Mouse (Mus musculus) skeletal muscle tissue, adult 2 months (tissue): ENCODE results near the gene H2al1i.
"Not testable (repeated sequence)": the region's sequence is repeated elsewhere in the genome, so short reads cannot be mapped to it uniquely, and the experiment has no call there.

ENCODE experiments used
- DNase-seq: peaks from one replicate; pipeline ENCODE4 v3.0.0-alpha.2; 2012; ENCODE audit warnings: low read depth, low spot score

Gene H2al1i

DNA sequence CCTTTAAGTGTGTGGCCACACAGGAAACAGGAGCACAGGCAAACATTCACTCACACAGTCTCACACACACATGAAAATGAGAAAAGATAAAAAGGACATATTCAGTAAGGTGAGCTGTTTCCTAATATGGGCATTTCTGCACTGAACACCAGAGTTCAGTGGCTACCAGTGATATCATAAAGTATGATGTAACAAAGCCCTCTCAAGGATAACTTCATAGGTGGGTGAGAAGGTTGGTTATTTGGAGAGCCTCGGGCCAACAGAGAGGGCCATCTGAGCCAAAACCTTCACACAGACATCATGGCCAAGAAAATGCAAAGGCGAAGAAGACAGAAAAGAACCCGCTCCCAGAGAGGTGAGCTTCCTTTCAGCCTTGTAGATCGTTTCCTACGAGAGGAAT is at the start of gene H2al1i:
Gene H2al1i (plus strand): TSS at position 301 of the 400 bp plus-strand sequence.
- not testable (repeated sequence) for DNase-seq

DNA sequence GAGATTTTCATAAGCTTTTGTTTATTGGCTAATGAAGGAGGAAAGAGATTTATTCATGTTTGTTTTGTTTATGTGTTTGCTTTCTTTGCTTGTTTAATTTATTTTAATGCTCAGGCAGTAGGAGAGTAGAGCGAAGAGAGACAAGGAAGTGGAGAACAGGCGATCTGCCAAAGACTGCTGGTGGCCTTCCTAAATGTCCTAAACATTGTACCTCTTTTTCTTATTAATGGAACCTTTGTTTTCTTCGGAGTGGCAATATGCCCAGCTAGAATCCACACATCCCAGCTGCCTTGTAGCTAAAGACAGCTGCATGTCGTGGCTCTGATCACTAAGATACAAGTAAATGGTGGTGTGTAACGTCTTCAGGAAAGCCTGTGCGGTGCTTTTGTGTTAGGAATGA is 47.4 kb upstream of the H2al1i start:
- no peak for DNase-seq

GRCm38 (mm10) chrX:11280741-11281140 is 43.7 kb upstream of the H2al1i start:
- DNase-seq, result no peak

- no peak for DNase-seq
Observed at GRCm38 (mm10) chrX:11288306-11288882, 36.1 kb upstream of the H2al1i start.

GRCm38 (mm10) chrX:11289244-11289643 is 35.2 kb upstream of the H2al1i start:
- DNase-seq, result no peak

GRCm38 (mm10) chrX:11298957-11299356 is 25.5 kb upstream of the H2al1i start, which contains the start of gene H2al1a:
Gene H2al1a (plus strand): TSS chrX:11299257.
- not testable (repeated sequence) for DNase-seq

DNA sequence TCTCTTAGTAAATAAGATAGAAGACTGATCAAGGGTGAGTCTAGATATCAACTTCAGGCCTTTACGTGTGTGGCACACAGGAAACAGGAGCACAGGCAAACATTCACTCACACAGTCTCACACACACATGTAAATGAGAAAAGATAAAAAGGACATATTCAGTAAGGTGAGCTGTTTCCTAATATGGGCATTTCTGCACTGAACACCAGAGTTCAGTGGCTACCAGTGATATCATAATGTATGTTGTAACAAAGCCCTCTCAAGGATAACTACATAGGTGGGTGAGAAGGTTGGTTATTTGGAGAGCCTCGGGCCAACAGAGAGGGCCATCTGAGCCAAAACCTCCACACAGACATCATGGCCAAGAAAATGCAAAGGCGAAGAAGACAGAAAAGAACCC is 22.3 kb upstream of the H2al1i start, which contains the start of gene H2al1b:
Gene H2al1b (plus strand): TSS at position 301 of the 400 bp plus-strand sequence.
- DNase-seq, result not testable (repeated sequence)

- not testable (repeated sequence) for DNase-seq
Observed at GRCm38 (mm10) chrX:11305355-11305754, 19.1 kb upstream of the H2al1i start, which contains the start of gene H2al1c. Gene H2al1c (plus strand): TSS chrX:11305655.

GRCm38 (mm10) chrX:11308524-11308923 is 15.9 kb upstream of the H2al1i start, which contains the start of gene H2al1d:
Gene H2al1d (plus strand): TSS chrX:11308824.
- DNase-seq, result not testable (repeated sequence)

GRCm38 (mm10) chrX:11311634-11312033 is 12.8 kb upstream of the H2al1i start, which contains the start of gene H2al1e:
Gene H2al1e (plus strand): TSS chrX:11311934.
- DNase-seq, result not testable (repeated sequence)

- DNase-seq, result not testable (repeated sequence)
Observed at GRCm38 (mm10) chrX:11314858-11315257, 9.6 kb upstream of the H2al1i start, which contains the start of gene H2al1f. Gene H2al1f (plus strand): TSS chrX:11315158.

DNA sequence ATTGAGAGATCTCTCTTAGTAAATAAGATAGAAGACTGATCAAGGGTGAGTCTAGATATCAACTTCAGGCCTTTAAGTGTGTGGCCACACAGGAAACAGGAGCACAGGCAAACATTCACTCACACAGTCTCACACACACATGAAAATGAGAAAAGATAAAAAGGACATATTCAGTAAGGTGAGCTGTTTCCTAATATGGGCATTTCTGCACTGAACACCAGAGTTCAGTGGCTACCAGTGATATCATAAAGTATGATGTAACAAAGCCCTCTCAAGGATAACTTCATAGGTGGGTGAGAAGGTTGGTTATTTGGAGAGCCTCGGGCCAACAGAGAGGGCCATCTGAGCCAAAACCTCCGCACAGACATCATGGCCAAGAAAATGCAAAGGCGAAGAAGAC is 6.5 kb upstream of the H2al1i start, which contains the start of gene H2al1g:
Gene H2al1g (plus strand): TSS at position 301 of the 400 bp plus-strand sequence.
- DNase-seq, result not testable (repeated sequence)

GRCm38 (mm10) chrX:11321192-11321591 is 3.3 kb upstream of the H2al1i start, which contains the start of gene H2al1h:
Gene H2al1h (plus strand): TSS chrX:11321492.
- DNase-seq, result not testable (repeated sequence)

DNA sequence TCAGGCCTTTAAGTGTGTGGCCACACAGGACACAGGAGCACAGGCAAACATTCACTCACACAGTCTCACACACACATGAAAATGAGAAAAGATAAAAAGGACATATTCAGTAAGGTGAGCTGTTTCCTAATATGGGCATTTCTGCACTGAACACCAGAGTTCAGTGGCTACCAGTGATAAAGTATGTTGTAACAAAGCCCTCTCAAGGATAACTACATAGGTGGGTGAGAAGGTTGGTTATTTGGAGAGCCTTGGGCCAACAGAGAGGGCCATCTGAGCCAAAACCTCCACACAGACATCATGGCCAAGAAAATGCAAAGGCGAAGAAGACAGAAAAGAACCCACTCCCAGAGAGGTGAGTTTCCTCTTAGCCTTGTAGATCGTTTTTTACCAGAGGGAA is 3.1 kb downstream of the H2al1i start, which contains the start of gene H2al1j:
Gene H2al1j (plus strand): TSS at position 301 of the 400 bp plus-strand sequence.
- not testable (repeated sequence) for DNase-seq

DNA sequence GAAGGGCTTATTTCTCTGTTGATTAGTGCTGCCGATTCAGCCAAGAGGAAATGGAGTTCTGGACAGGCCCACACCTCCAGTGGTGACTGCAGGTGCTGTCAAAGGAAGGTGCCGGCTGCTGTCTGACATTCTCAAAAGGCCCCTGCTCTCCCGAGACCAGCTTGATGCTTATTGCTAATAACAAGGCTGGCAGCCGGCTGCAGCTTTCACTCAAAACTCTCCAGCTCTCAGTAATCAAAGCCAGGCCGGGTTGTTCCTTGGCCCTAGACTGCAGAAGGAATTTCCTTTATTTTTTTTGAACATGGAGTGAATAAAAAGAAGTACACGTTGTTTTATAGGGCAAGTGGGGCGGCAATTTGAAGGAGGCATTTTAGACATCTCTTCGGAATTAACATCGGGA is 21.3 kb downstream of the H2al1i start:
- DNase-seq, result no peak

GRCm38 (mm10) chrX:11346756-11347155 is 22.3 kb downstream of the H2al1i start:
- no peak for DNase-seq

- no peak for DNase-seq
Observed at GRCm38 (mm10) chrX:11360823-11361222, 36.4 kb downstream of the H2al1i start.

- no peak for DNase-seq
Observed at GRCm38 (mm10) chrX:11361261-11361660, 36.8 kb downstream of the H2al1i start.

GRCm38 (mm10) chrX:11363890-11364289 is 39.4 kb downstream of the H2al1i start:
- DNase-seq, result no peak

DNA sequence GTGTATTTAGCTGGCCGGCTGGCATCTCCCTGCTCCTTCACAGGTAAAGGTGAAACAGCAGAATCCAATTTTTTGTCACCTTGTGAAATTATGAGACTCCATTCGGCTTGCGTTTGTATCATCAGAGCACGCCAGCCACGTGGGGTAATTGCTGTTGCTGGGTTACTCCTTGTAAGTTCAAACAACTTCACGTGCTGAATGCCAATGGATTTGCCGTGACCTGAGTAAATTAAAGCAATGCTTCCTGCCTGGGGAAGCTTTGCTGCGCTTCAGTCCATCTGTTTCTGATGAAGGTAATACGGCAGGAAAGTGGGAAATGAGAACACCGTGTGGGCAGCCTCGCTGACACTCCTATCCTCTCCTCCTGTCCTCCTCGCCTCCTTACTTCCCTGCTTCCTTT is 40.7 kb downstream of the H2al1i start:
- DNase-seq, result no peak
